Mouse (Mus musculus): ENCODE measurements around the gene Tchp. TPM values are rescaled to one million over a fixed set of nuclear protein-coding genes. Genes with fewer than 3 reads are reported as not detected.

The Tchp gene
- polyA plus RNA-seq, 1 experiment from 2014 or later, result 21.0 TPM

DNA sequence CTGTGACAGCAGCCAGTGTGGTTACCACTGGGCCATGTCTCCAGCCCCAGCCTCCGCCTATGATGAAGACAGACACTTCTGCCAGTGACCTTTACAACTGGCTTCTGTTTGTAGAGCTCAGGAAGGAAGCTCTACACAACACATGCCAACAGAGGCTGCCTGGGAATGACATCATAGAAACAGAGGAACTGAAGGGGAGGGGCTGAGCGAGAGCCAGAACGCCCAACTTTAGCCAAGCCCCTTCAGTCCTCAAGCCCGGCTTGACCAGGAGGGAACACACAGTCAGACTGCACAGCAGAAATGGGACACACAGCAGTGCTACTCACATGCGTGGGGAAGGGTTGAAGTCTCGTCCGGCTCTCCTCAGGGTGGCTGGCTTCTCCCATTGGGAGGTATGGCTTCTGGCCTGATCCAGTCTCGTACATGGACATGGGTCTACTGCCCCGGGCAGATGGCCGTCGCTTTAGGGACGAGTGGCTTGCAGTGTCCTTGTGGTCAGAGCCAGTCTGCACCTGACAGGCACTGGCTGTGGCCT lies 31.2 kb downstream of the Tchp start:
- no peak for ATAC-seq (ENCODE audit: insufficient number of reproducible peaks, insufficient read depth, low FRiP score, low TSS enrichment, low read depth)

DNA sequence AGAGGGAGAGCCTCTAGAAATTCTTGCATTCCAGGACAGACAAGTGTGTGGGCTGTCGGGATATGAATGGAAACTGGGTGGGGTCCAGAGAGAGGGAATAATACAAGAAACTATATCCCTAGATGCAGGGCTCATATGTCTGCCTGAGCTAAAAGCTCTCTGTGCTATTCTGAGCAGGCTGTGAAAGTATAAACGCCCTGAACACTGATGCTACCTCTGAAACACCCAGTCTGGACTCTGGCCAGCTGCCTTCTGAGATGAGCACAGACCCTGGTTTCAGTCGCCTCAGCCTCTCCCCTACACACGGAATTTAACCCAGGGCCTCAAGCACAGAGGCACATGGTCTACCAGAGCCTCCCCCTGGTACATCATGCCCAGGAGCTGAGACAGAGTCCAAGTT lies 33.0 kb downstream of the Tchp start:
- Histone ChIP-seq H3K4me2 (no peak overlapping the region), H3K27ac (no peak overlapping the region), H3K9me3 (no peaks in the 10 kb centered on the region), H3K4me3 (replicated peaks) (no peak overlapping the region), H3K4me1 (replicated peaks) (no peaks in the 10 kb centered on the region), H3K27me3 (no peaks in the 10 kb centered on the region), H3K9ac (replicated peaks) (no peak overlapping the region), H3K36me3 (peaks cover 97% of the 10 kb centered on the region)
- 71% methylated on average over 4 of the region's 4 CpGs for WGBS
- no peak for ATAC-seq (ENCODE audit: insufficient number of reproducible peaks, insufficient read depth, low FRiP score, low TSS enrichment, low read depth)

More for the DNA sequence above, 31.2 kb downstream of the Tchp start:
- no peak overlapping the region for H3K4me3 ChIP-seq (replicated peaks)
- no peaks in the 10 kb centered on the region for H3K9me3 ChIP-seq
- no peaks in the 10 kb centered on the region for H3K27me3 ChIP-seq
- no peaks in the 10 kb centered on the region for H3K4me1 ChIP-seq (replicated peaks)
- H3K4me2 ChIP-seq, result no peak overlapping the region
- WGBS, result 86% methylated on average over 12 of the region's 12 CpGs
- H3K9ac ChIP-seq (replicated peaks), result no peak overlapping the region
- H3K27ac ChIP-seq, result no peak overlapping the region
- peaks cover 94% of the 10 kb centered on the region for H3K36me3 ChIP-seq

DNA sequence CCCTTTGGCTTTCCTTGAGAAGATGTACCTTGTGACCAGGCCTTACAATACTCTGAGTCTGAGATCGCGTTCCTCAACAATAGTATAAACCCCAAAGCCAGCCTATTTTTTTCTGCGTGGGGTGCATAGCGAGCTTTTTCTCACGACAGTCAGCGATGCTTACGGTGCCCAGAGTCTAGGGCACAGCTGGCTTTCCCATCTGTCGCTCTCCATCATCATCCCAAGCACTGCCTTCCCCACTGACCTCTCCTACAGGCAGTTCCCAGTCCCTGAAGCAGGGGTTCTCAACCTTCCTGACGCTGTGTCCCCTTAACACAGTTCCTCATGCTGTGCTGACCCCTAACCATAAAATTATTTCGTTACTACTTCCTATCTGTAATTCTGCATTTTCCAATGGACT lies 35.0 kb downstream of the Tchp start:
- no peaks in the 10 kb centered on the region for H3K4me1 ChIP-seq (replicated peaks)
- 84% methylated on average over 10 of the region's 10 CpGs for WGBS
- no peaks in the 10 kb centered on the region for H3K27me3 ChIP-seq
- H3K4me2 ChIP-seq, result no peak overlapping the region
- no peak overlapping the region for H3K4me3 ChIP-seq (replicated peaks)
- no peak for ATAC-seq (ENCODE audit: insufficient number of reproducible peaks, insufficient read depth, low FRiP score, low TSS enrichment, low read depth)
- peaks cover 91% of the 10 kb centered on the region for H3K36me3 ChIP-seq
- no peak overlapping the region for H3K9ac ChIP-seq (replicated peaks)
- H3K9me3 ChIP-seq, result no peaks in the 10 kb centered on the region
- no peak overlapping the region for H3K27ac ChIP-seq

DNA sequence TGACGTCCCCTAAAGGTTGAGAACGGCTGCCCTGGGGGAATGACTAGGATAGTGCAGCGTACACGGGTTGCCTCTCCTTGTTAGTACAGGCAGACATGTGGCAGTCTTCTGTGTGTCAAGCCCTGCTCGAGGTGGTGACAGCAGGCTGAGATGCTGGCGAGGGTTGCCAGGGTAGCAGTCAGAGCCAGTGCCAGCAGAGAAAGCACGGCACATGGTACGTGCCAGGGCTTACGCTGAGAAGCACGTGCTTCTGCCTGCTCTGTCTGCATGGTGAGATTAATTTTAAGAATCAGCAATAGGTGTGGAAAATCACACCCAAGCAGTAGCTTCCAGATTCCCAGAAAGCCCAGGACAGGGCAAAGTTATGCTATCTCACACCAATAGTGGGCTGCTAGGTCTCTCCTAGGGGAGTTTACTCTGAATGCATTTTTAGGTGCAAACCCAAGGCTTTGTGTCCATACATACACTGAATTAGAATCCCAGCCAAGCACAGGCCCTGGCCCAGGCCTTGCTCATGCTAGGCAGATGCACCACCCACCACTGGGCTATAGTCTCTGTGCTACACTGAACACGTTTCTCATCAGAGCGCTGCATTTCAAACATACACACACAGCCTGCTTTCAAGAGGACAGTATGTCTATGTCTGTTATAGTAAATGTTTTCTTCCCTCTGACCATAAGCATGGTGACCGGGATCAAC lies 35.6 kb downstream of the Tchp start:
- Histone ChIP-seq H3K4me1 (replicated peaks) (no peaks in the 10 kb centered on the region), H3K4me2 (no peak overlapping the region), H3K9ac (replicated peaks) (no peak overlapping the region), H3K9me3 (no peaks in the 10 kb centered on the region), H3K27ac (no peak overlapping the region), H3K27me3 (no peaks in the 10 kb centered on the region), H3K4me3 (replicated peaks) (no peak overlapping the region), H3K36me3 (peaks cover 91% of the 10 kb centered on the region)
- no peak for ATAC-seq (ENCODE audit: insufficient number of reproducible peaks, insufficient read depth, low FRiP score, low TSS enrichment, low read depth)
- 90% methylated on average over 13 of the region's 13 CpGs for WGBS

DNA sequence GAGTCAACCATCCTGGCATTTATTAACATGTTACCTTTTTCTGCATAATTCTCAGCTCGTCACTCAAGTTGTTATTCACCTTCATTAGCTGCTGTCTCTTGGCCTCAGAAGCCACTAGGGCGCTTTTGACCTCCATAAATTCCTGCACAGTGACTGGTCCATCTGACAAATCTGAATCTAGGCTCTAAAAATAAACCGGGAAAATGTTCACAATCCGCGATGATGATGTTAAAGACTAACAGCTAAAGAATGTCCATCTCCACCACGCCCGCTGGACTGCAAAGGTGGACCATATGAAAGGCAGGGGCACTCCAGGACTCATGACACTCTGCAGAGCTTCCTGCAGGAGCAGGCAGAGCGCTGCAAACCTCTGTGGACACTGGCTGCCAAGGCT lies 36.1 kb downstream of the Tchp start:
- H3K27ac ChIP-seq, result no peak overlapping the region
- H3K4me2 ChIP-seq, result no peak overlapping the region
- H3K9me3 ChIP-seq, result no peaks in the 10 kb centered on the region
- peaks cover 91% of the 10 kb centered on the region for H3K36me3 ChIP-seq
- H3K4me3 ChIP-seq (replicated peaks), result no peak overlapping the region
- H3K9ac ChIP-seq (replicated peaks), result no peak overlapping the region
- no peaks in the 10 kb centered on the region for H3K27me3 ChIP-seq
- no peak for ATAC-seq (ENCODE audit: insufficient number of reproducible peaks, insufficient read depth, low FRiP score, low TSS enrichment, low read depth)
- 95% methylated on average over 8 of the region's 8 CpGs for WGBS
- no peaks in the 10 kb centered on the region for H3K4me1 ChIP-seq (replicated peaks)

DNA sequence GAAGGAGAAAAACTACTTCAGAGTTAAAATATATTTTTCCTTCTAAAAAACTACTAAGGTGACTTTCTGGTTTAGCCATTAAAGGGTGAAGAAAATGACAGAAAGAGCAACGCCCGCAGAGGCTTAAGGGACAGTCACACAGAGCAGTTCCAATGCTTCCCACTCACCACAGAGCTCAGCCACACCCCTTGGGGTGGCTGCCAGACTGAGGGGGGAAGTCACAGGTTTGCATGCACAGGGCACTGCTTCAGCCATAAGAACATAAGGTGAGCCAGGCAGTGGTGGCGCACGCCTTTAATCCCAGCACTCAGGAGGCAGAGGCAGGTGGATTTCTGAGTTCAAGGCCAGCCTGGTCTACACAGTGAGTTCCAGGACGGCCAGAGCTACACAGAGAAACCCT lies 38.0 kb downstream of the Tchp start:
- WGBS, result 88% methylated on average over 5 of the region's 5 CpGs
- Histone ChIP-seq H3K4me1 (replicated peaks) (no peaks in the 10 kb centered on the region), H3K27ac (no peak overlapping the region), H3K9me3 (no peaks in the 10 kb centered on the region), H3K9ac (replicated peaks) (no peak overlapping the region), H3K27me3 (no peaks in the 10 kb centered on the region), H3K4me3 (replicated peaks) (no peak overlapping the region), H3K4me2 (no peak overlapping the region), H3K36me3 (peaks cover 90% of the 10 kb centered on the region)
- ATAC-seq (ENCODE audit: insufficient number of reproducible peaks, insufficient read depth, low FRiP score, low TSS enrichment, low read depth), result no peak

DNA sequence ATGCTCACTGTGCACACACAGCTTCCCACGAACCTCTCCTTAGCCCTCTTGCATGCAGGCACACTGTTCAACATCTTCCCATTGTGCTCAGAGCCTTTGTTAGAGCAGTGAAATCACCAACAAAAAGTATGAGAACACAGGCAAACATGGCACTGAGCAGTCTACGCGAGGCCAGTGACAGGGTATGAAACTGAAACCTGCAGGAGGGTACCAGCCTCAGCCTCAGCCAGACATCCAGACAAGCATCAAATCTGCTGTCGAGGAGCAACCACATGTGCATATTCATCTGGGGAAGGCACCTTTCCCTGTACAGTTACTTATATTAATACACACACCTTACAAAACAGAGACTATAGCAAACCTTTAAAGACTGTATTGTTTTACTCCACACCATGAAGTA lies 39.3 kb downstream of the Tchp start:
- H3K9me3 ChIP-seq, result no peaks in the 10 kb centered on the region
- H3K36me3 ChIP-seq, result peaks cover 89% of the 10 kb centered on the region
- no peaks in the 10 kb centered on the region for H3K4me1 ChIP-seq (replicated peaks)
- ATAC-seq (ENCODE audit: insufficient number of reproducible peaks, insufficient read depth, low FRiP score, low TSS enrichment, low read depth), result no peak
- H3K27me3 ChIP-seq, result no peaks in the 10 kb centered on the region
- no peak overlapping the region for H3K4me3 ChIP-seq (replicated peaks)
- 89% methylated on average over 4 of the region's 4 CpGs for WGBS
- no peak overlapping the region for H3K9ac ChIP-seq (replicated peaks)
- no peak overlapping the region for H3K27ac ChIP-seq
- no peak overlapping the region for H3K4me2 ChIP-seq

DNA sequence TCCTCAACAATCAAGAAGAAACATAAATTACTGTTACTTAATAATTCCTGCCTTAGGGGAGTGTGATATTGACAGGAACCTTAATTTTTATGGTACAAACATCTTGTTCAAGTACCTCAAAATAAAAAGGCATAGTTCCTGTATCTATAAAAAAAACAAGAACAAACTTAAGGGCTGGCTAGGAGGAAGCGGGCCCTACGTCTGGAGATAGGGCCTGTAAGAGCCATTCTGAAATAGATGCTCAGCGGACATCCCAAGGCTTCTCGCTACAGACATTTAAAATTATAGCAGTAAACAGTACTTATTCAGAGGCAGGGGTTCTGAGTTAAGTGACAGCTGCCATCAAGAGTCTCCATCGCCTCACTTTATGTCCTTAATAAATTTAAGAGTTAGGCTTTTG lies 40.0 kb downstream of the Tchp start:
- ATAC-seq (ENCODE audit: insufficient number of reproducible peaks, insufficient read depth, low FRiP score, low TSS enrichment, low read depth), result no peak
- 92% methylated on average over 5 of the region's 5 CpGs for WGBS
- Histone ChIP-seq H3K9me3 (no peaks in the 10 kb centered on the region), H3K4me2 (no peak overlapping the region), H3K9ac (replicated peaks) (no peak overlapping the region), H3K4me1 (replicated peaks) (no peaks in the 10 kb centered on the region), H3K27ac (no peak overlapping the region), H3K36me3 (peaks cover 89% of the 10 kb centered on the region), H3K4me3 (replicated peaks) (no peak overlapping the region), H3K27me3 (no peaks in the 10 kb centered on the region)

DNA sequence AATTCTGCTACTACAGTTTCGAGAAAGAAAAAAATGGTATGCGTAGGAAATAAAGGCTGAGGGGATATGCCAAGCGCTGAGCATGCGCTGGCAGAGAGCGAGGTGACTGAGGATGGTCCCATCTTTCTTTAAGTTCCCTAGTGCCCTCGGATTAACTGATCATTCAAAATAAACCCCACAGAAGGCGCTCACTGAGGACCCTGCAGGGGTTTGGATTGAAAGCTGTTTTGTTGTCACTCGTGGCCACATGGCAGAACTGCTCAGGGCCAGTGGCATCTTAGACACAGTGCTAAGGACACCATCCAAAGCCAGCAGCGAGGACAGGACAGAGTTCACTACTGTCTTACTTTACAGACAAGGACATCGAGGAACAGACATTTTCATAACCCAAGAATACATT lies 42.8 kb downstream of the Tchp start:
- peaks cover 89% of the 10 kb centered on the region for H3K36me3 ChIP-seq
- no peak for ATAC-seq (ENCODE audit: insufficient number of reproducible peaks, insufficient read depth, low FRiP score, low TSS enrichment, low read depth)

DNA sequence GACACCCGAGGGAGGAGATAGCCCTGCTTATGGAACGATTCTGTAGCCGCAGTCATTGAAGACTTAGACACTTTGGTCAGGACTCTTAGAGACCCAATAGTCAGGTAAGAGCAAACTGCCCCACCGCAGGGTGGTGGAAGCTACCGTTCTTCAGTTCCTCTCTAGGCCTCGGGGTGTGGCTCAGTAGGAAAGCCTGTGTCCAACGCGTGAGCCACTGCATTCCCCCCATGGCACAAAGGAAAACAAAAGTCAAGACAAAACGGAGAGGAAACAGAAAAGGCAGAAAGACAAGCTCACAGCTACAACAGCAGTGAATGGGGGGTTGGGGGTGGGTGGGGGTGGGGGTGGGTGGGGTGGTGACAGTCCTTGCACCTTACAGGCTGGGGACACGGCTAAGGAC lies 44.8 kb downstream of the Tchp start:
- Histone ChIP-seq H3K36me3 (peaks cover 93% of the 10 kb centered on the region), H3K27ac (no peak overlapping the region), H3K27me3 (no peaks in the 10 kb centered on the region), H3K9ac (replicated peaks) (no peak overlapping the region), H3K9me3 (no peaks in the 10 kb centered on the region), H3K4me3 (replicated peaks) (no peak overlapping the region), H3K4me2 (no peak overlapping the region), H3K4me1 (replicated peaks) (no peaks in the 10 kb centered on the region)
- WGBS, result 92% methylated on average over 10 of the region's 10 CpGs
- no peak for ATAC-seq (ENCODE audit: insufficient number of reproducible peaks, insufficient read depth, low FRiP score, low TSS enrichment, low read depth)

More for the DNA sequence above, 42.8 kb downstream of the Tchp start:
- no peaks in the 10 kb centered on the region for H3K9me3 ChIP-seq
- no peak overlapping the region for H3K9ac ChIP-seq (replicated peaks)
- no peak overlapping the region for H3K4me2 ChIP-seq
- 87% methylated on average over 10 of the region's 10 CpGs for WGBS
- H3K27ac ChIP-seq, result no peak overlapping the region
- H3K4me3 ChIP-seq (replicated peaks), result no peak overlapping the region
- H3K4me1 ChIP-seq (replicated peaks), result no peaks in the 10 kb centered on the region
- no peaks in the 10 kb centered on the region for H3K27me3 ChIP-seq

DNA sequence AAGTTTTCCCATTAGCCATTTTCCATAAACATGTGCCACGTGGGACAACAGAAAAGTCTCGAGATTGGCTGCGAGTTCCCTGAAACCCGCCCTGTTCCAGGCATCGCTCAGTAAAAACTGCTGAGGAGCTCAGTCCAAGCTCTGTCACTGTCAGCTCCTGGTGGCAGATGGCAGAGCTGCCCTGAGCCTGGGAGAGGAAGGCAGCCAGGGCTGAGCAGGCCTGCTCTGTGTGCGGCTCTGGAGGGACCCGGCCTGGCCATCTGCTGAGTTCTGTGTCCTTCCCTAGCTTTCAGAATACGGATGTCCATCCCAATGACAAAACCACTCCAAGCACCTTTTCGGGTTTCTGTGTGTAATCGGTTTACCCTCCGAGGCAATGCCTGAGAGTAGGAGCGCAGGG lies 45.8 kb downstream of the Tchp start:
- Histone ChIP-seq H3K27me3 (no peaks in the 10 kb centered on the region), H3K4me3 (replicated peaks) (no peak overlapping the region), H3K9ac (replicated peaks) (no peak overlapping the region), H3K9me3 (no peaks in the 10 kb centered on the region), H3K36me3 (peaks cover 90% of the 10 kb centered on the region), H3K4me2 (no peak overlapping the region), H3K4me1 (replicated peaks) (no peaks in the 10 kb centered on the region), H3K27ac (no peak overlapping the region)
- 88% methylated on average over 12 of the region's 12 CpGs for whole genome bisulfite sequencing
- no peak for ATAC-seq (ENCODE audit: insufficient number of reproducible peaks, insufficient read depth, low FRiP score, low TSS enrichment, low read depth)

DNA sequence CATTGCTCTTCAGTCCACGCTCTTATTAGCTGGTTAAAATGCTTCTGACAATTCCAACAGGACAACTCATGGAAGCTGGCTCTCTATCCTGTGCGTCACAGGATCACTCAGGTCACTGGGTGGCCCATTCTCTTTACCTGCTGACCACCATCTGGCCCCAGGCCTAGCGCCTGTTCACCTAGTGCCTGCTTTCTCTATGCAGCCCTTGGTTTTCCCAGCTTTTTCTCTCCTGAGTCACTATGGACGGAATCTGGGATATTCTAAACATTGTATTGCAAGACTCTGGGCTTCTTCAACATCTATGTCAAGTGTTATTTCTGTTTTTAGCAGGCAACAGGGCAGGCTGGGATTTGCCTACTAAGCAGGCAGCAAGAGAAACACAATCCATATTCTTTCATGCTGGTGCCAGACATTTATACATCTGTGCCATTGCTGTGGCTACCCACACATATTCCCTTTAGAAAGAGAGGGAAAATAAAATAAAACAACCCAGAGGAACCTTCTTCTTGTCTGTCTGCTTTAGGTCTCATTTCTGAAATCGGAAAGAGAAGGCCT lies 52.1 kb downstream of the Tchp start:
- H3K27ac ChIP-seq, result no peak overlapping the region
- WGBS, result 95% methylated on average over 5 of the region's 5 CpGs
- H3K4me2 ChIP-seq, result no peak overlapping the region
- H3K4me1 ChIP-seq (replicated peaks), result no peaks in the 10 kb centered on the region
- no peaks in the 10 kb centered on the region for H3K27me3 ChIP-seq
- no peak overlapping the region for H3K4me3 ChIP-seq (replicated peaks)
- H3K36me3 ChIP-seq, result peaks cover 92% of the 10 kb centered on the region
- ATAC-seq (ENCODE audit: insufficient number of reproducible peaks, insufficient read depth, low FRiP score, low TSS enrichment, low read depth), result no peak
- H3K9ac ChIP-seq (replicated peaks), result no peak overlapping the region
- H3K9me3 ChIP-seq, result no peaks in the 10 kb centered on the region

Measured in limb, embryonic 12.5 days (tissue).